Mouse (Mus musculus) midbrain, postnatal 0 days (tissue): ENCODE measurements around the gene Vrk1. TPM values are rescaled to one million over a fixed set of nuclear protein-coding genes. Genes with fewer than 3 reads are reported as not detected.
A peak's percentile ranks its signal among the peaks of the same experiment; 100 is the strongest.

Source experiments
- ATAC-seq: fragments of 200-750 bp; cut with Nextera tagmentation; 2 replicates; pipeline ENCODE4 v1.8.0; 2017; ENCODE audit warnings: moderate number of reproducible peaks, mild to moderate bottlenecking, moderate TSS enrichment, moderate library complexity; ENCODE audit not compliant: low FRiP score
- DNase-seq: peaks from one replicate; pipeline ENCODE4 v3.0.0-alpha.2; 2015; ENCODE audit warnings: low spot score
- H3K27ac ChIP-seq: fragments of 300-500 bp; sonication (generic); 2 replicates; pipeline ENCODE4 v1.5.1; 2014; ENCODE audit warnings: low read depth, mild to moderate bottlenecking, low read length, mixed read lengths
- H3K27me3 ChIP-seq: fragments of 300-500 bp; sonication (generic); 2 replicates; pipeline ENCODE4 v1.6.1; 2014; ENCODE audit warnings: low read length, control low read depth, mixed read lengths; ENCODE audit not compliant: insufficient read depth
- H3K36me3 ChIP-seq: fragments of 300-500 bp; sonication (generic); 2 replicates; pipeline ENCODE4 v1.6.1; 2014; ENCODE audit warnings: low read length, control low read depth, mixed read lengths; ENCODE audit not compliant: insufficient read depth
- H3K4me1 ChIP-seq: fragments of 300-500 bp; sonication (generic); 2 replicates; pipeline ENCODE4 v1.6.1; 2014; ENCODE audit warnings: mild to moderate bottlenecking, control low read depth, antibody characterized with exemption, low read length, mixed read lengths; ENCODE audit not compliant: insufficient read depth
- H3K4me2 ChIP-seq: fragments of 300-500 bp; sonication (generic); 2 replicates; pipeline ENCODE4 v1.6.1; 2014; ENCODE audit warnings: low read depth, mild to moderate bottlenecking, low read length, mixed read lengths; ENCODE audit not compliant: poor library complexity, severe bottlenecking
- H3K4me3 ChIP-seq: fragments of 300-500 bp; sonication (generic); 2 replicates; pipeline ENCODE4 v1.5.1; 2014; ENCODE audit warnings: low read depth, mild to moderate bottlenecking, low read length, moderate library complexity
- H3K9ac ChIP-seq: fragments of 300-500 bp; sonication (generic); replicated peaks from 2 replicates; pipeline ENCODE4 v1.6.1; 2014; ENCODE audit warnings: mild to moderate bottlenecking, low read length, moderate library complexity, mixed read lengths; ENCODE audit not compliant: poor library complexity, severe bottlenecking
- H3K9me3 ChIP-seq: fragments of 300-500 bp; sonication (generic); 2 replicates; pipeline ENCODE4 v1.6.1; 2016; ENCODE audit warnings: low read length, control low read depth
- CTCF ChIP-seq: IDR thresholded peaks from 2 replicates; pipeline ENCODE4 v1.5.1; 2016; ENCODE audit warnings: antibody characterized with exemption, mild to moderate bottlenecking
- WGBS: fragments of 180-500 bp; shearing (Covaris S2); extraction: QIAGEN DNeasy Blood & Tissue Kit; methylation state at CpG from one replicate; pipeline ENCODE4 v1.1.7; 2014; 5-methylcytosine and 5-hydroxymethylcytosine counted together
- polyA plus RNA-seq: library from polyadenylated mRNA; unstranded; fragments of >200 nt; fragmentation: Nextera tagmentation; extraction: Ambion mirVana; gene quantifications from 2 replicates; pipeline ENCODE4 v1.2.1, GENCODE M21; 2015
- total RNA-seq: library from RNA; depleted of rRNA; stranded (reverse); fragments of >200 nt; gene quantifications from 2 replicates; pipeline ENCODE4 v1.2.3, GENCODE M21; 2014

The Vrk1 gene
- total and polyA plus RNA-seq, 2 experiments from 2014 or later: 9.4 to 30.3 TPM

GRCm38 (mm10) chr12:106008348-106009050, 1.5 kb upstream of the Vrk1 start:
- WGBS: 88% methylated on average over 22 of the region's 22 CpGs
- TF ChIP-seq CTCF: no peak

GRCm38 (mm10) chr12:106009122-106009870, 732 bp upstream of the Vrk1 start:
- H3K27ac ChIP-seq: peak overlapping the region; percentile 51; the same call in 1 of the 2 replicates

More at GRCm38 (mm10) chr12:106008348-106009050, 1.5 kb upstream of the Vrk1 start:
- H3K4me3 ChIP-seq: no peak overlapping the region
- DNase-seq: no peak
- no peak overlapping the region for H3K27ac ChIP-seq
- no peaks in the 10 kb centered on the region for H3K4me1 ChIP-seq
- ATAC-seq: no peak
- no peak overlapping the region for H3K4me2 ChIP-seq
- no peak overlapping the region for H3K9ac ChIP-seq
- H3K9me3 ChIP-seq: no peaks in the 10 kb centered on the region
- no peaks in the 10 kb centered on the region for H3K27me3 ChIP-seq
- H3K36me3 ChIP-seq: no peaks in the 10 kb centered on the region

GRCm38 (mm10) chr12:106012161-106012560, 2.1 kb downstream of the Vrk1 start:
- no peak overlapping the region for H3K27ac ChIP-seq
- no peaks in the 10 kb centered on the region for H3K9me3 ChIP-seq
- H3K9ac ChIP-seq: no peak overlapping the region
- H3K4me1 ChIP-seq: no peaks in the 10 kb centered on the region
- no peaks in the 10 kb centered on the region for H3K27me3 ChIP-seq
- H3K36me3 ChIP-seq: no peaks in the 10 kb centered on the region
- H3K4me3 ChIP-seq: no peak overlapping the region
- H3K4me2 ChIP-seq: no peak overlapping the region
- no peak for TF ChIP-seq CTCF
- ATAC-seq (no peak), DNase-seq (no peak)
- 74% methylated on average over 2 of the region's 2 CpGs for WGBS

More at GRCm38 (mm10) chr12:106009122-106009870, 732 bp upstream of the Vrk1 start:
- peak; percentile 2; the same call in 1 of the 2 replicates for ATAC-seq
- Histone ChIP-seq H3K36me3 (no peaks in the 10 kb centered on the region), H3K4me3 (peak overlapping the region; percentile 87), H3K9ac (0 out of 2 replicates have a peak overlapping the region, but pooled peaks have one; percentile 33), H3K4me2 (peak overlapping the region; percentile 41), H3K9me3 (no peaks in the 10 kb centered on the region), H3K4me1 (no peaks in the 10 kb centered on the region), H3K27me3 (no peaks in the 10 kb centered on the region)
- no peak for DNase-seq
- 84% methylated on average over 12 of the region's 12 CpGs for WGBS
- no peak for TF ChIP-seq CTCF

GRCm38 (mm10) chr12:106016265-106017012, 6.4 kb downstream of the Vrk1 start:
- no peaks in the 10 kb centered on the region for H3K27me3 ChIP-seq
- H3K36me3 ChIP-seq: no peaks in the 10 kb centered on the region
- no peak overlapping the region for H3K4me2 ChIP-seq
- no peak overlapping the region for H3K4me3 ChIP-seq
- no peak for TF ChIP-seq CTCF
- WGBS: 86% methylated on average over 12 of the region's 12 CpGs
- no peak overlapping the region for H3K9ac ChIP-seq
- H3K4me1 ChIP-seq: no peaks in the 10 kb centered on the region
- no peak overlapping the region for H3K27ac ChIP-seq
- H3K9me3 ChIP-seq: no peaks in the 10 kb centered on the region
- no peak for ATAC-seq
- no peak for DNase-seq

GRCm38 (mm10) chr12:106020063-106020462, 10.0 kb downstream of the Vrk1 start:
- TF ChIP-seq CTCF: no peak
- no peak overlapping the region for H3K4me3 ChIP-seq
- H3K27ac ChIP-seq: no peak overlapping the region
- no peak overlapping the region for H3K4me2 ChIP-seq
- DNase-seq: peak; percentile 85
- no peaks in the 10 kb centered on the region for H3K27me3 ChIP-seq
- 73% methylated on average over 4 of the region's 4 CpGs for WGBS
- H3K9me3 ChIP-seq: no peaks in the 10 kb centered on the region
- no peak overlapping the region for H3K9ac ChIP-seq
- ATAC-seq: no peak
- H3K4me1 ChIP-seq: no peaks in the 10 kb centered on the region
- H3K36me3 ChIP-seq: no peaks in the 10 kb centered on the region
